Mouse (Mus musculus) heart, postnatal 25 days (tissue): Measurements from ENCODE around the gene Gm9611. TPM values are rescaled to one million over a fixed set of nuclear protein-coding genes. Genes with fewer than 3 reads are reported as not detected.
"Not testable (repeated sequence)": the region's sequence is repeated elsewhere in the genome, so short reads cannot be mapped to it uniquely, and the experiment has no call there.

Experiments
- DNase-seq: peaks from one replicate; pipeline ENCODE4 v3.0.0; 2022; ENCODE audit warnings: low spot score
- intact Hi-C: fragments of 180-260 bp; cut with DNase I; formaldehyde crosslinking; loops from one replicate; pipeline ENCODE4 v1.15.1; 2025
- microRNA-seq: library from miRNA; unstranded; fragments of <30 nt; microRNA quantifications from one replicate; pipeline ENCODE4 v1.2.0, GENCODE M21; 2022
- total RNA-seq, 2 experiments: library from RNA; stranded (reverse); gene quantifications; 2 replicates each; pipeline ENCODE4 v1.2.3; 2021

Gene Gm9611
- not detected for total RNA-seq

DNA sequence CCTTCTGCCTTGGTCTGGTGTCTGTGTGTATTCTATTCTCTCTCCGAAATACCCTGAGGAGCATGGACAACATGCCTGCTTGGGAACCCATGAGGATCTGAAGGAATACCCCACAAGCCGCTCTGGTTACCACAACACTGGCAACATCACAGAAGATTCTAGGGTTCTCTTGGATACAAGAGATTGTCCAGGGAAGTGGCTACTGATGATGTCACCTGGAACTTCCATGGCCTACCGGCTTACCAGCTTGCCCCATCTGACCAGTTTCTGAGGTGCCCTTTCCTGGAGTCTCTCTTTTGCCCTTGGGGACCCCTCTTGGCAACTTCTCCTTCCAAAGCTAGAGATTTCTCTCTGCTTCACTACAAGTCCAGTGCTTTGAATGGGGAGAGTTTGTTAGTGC, at the start of gene Gm9611:
Gene Gm9611 (minus strand): TSS at position 101 of the 400 bp plus-strand sequence.
- DNase-seq, intact Hi-C loops: not testable (repeated sequence)

DNA sequence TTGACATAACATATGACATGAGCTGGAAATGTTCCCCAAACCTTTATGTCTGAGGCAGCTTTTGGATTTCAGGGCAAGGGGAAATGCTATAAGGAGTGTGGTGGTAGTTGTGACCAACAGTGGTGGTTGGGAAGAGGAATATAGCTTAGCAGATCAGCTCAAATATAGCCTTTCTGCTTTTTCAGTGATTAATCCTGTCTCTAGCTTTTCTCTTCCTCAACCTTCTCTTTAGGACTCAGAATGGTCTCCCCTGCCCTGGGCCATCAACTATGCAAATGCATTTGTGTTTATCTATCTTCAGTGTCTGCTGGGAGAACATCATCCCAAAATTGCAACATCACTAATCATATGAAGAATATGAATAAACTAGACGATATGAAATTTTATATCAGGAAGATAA, 12.8 kb upstream of the Gm9611 start, which contains the start of gene Gm7995:
Gene Gm7995 (plus strand): TSS at position 301 of the 400 bp plus-strand sequence.
- DNase-seq, intact Hi-C loops: not testable (repeated sequence)

GRCm38 (mm10) chr14:42259948-42260347, 37.2 kb downstream of the Gm9611 start, which contains the start of gene Gm17026:
Gene Gm17026, minus strand, starts transcription at chr14:42260048.
- intact Hi-C loops, DNase-seq: not testable (repeated sequence)

Small RNA genes lying within 50 kb of the gene (microRNA-seq; reads per million reads assigned to microRNA genes)
- gene Gm25208 = not detected
- gene Gm25892 = not detected

Other genes with a start within 250 kb of the Gm9611 start
- gene Gm7951, start 180.0 kb downstream of the Gm9611 start, total RNA-seq = not detected
- not detected for gene Gm17027, start 134.7 kb downstream of the Gm9611 start, total RNA-seq
- not detected for gene Gm3573, start 106.6 kb downstream of the Gm9611 start, total RNA-seq
- gene Gm17026, start 37.3 kb downstream of the Gm9611 start, total RNA-seq = not detected
- gene Gm7995, start 12.9 kb upstream of the Gm9611 start, total RNA-seq = not detected
- gene Gm8005, start 142.3 kb upstream of the Gm9611 start, total RNA-seq = not detected
- not detected for gene Gm8011, start 166.5 kb upstream of the Gm9611 start, total RNA-seq
- gene Gm8020, start 205.0 kb upstream of the Gm9611 start, total RNA-seq = not detected
- not detected for gene Gm8024, start 226.9 kb upstream of the Gm9611 start, total RNA-seq